Mouse (Mus musculus): ENCODE data around the gene Gas2l2. TPM values are rescaled to one million over a fixed set of nuclear protein-coding genes. Genes with fewer than 3 reads are reported as not detected.

The Gas2l2 gene
- total and polyA plus RNA-seq, 2 experiments: not detected

DNA sequence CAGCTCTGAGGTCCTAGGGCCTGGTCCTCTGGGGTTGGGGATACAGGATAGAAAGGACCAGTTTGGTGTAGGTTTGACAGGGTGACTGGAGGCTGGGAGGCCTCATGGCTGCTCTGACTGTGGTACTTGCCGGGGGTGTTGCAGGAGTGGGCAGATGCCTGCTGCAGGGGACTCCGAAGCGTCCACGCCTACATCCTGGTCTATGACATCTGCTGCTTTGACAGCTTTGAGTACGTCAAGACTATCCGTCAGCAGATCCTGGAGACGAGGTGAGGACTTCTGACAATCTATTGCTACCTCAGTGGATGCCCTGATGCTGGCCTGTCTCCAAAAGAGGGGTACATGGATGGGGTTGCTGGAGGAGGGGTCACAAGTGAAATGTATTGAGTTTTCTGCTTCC is 11.5 kb downstream of the Gas2l2 start:
- Histone ChIP-seq H3K4me1 (ENCODE audit: control insufficient read depth, insufficient read depth, low read length) (no peaks in the 10 kb centered on the region), H3K36me3 (ENCODE audit: control insufficient read depth, insufficient read depth, low read length) (no peaks in the 10 kb centered on the region), H3K27ac (replicated peaks; ENCODE audit: insufficient read depth, low read depth, low read length) (no peak overlapping the region), H3K9ac (ENCODE audit: low read depth, low read length) (no peak overlapping the region), H3K27me3 (ENCODE audit: control insufficient read depth, insufficient read depth, low read length) (peaks cover 12% of the 10 kb centered on the region), H3K79me2 (ENCODE audit: control insufficient read depth, insufficient read depth, low read length) (no peaks in the 10 kb centered on the region), H3K4me3 (ENCODE audit: insufficient read depth, low read depth, low read length) (no peak overlapping the region)
- no peak for DNase-seq (ENCODE audit: extremely low read depth, low read depth, low spot score)
- TF ChIP-seq CTCF (IDR thresholded peaks at IDR 0.05; ENCODE audit: low read depth, low read length) (no peak), POLR2A (IDR thresholded peaks at IDR 0.05; ENCODE audit: extremely low read depth, insufficient read depth, low read length) (no peak)
- 81% methylated on average over 7 of the region's 7 CpGs for WGBS

DNA sequence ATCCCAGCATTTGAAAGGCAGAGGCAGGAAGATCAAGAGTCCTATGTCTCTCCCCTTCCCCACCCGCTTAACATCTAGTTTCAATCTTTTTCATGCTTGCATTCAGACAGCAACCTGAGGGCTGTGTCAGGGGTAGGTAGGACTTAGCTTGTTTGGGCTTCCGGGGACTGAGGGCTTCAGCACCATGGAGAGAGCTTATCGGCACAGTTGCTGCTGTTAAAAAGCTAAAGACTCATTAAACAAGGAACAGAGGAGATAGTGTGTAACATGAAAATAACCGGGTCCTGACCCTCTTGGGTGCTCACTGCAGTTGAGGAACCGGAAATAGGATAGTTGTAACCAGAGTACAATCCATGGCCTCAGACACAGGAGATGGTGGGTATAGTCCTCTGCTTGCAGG is 12.2 kb downstream of the Gas2l2 start:
- 8% methylated on average over 5 of the region's 5 CpGs for WGBS
- Histone ChIP-seq H3K27me3 (ENCODE audit: control insufficient read depth, insufficient read depth, low read length) (peaks cover 12% of the 10 kb centered on the region), H3K9ac (ENCODE audit: low read depth, low read length) (no peak overlapping the region), H3K4me3 (ENCODE audit: insufficient read depth, low read depth, low read length) (no peak overlapping the region), H3K79me2 (ENCODE audit: control insufficient read depth, insufficient read depth, low read length) (no peaks in the 10 kb centered on the region), H3K36me3 (ENCODE audit: control insufficient read depth, insufficient read depth, low read length) (no peaks in the 10 kb centered on the region), H3K27ac (replicated peaks; ENCODE audit: insufficient read depth, low read depth, low read length) (no peak overlapping the region), H3K4me1 (ENCODE audit: control insufficient read depth, insufficient read depth, low read length) (no peaks in the 10 kb centered on the region)
- DNase-seq (ENCODE audit: extremely low read depth, low read depth, low spot score): peak; percentile 34
- TF ChIP-seq CTCF (IDR thresholded peaks at IDR 0.05; ENCODE audit: low read depth, low read length) (no peak), POLR2A (IDR thresholded peaks at IDR 0.05; ENCODE audit: extremely low read depth, insufficient read depth, low read length) (no peak)

DNA sequence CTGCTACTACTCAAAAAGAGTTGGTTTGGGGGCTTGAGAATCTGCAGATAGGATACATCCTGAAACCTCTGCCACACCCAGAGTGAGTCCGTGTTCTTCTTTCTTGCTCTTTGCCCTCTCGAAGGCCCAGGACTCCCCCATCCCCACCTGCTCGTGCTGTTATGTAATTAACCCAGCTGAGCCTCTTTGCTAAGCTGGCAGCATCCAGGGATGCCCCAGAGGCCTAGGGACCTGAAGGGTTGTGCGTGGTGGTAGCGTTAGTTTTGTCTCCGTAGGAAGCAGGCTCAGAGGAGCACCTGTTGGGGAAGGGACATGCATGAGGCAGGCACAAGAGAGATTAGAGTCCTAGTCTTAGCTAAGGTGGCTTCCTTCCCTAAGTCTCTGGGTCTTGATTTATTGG is 18.7 kb downstream of the Gas2l2 start:
- Histone ChIP-seq H3K9ac (ENCODE audit: low read depth, low read length) (no peak overlapping the region), H3K27me3 (ENCODE audit: control insufficient read depth, insufficient read depth, low read length) (no peaks in the 10 kb centered on the region), H3K36me3 (ENCODE audit: control insufficient read depth, insufficient read depth, low read length) (no peaks in the 10 kb centered on the region), H3K79me2 (ENCODE audit: control insufficient read depth, insufficient read depth, low read length) (no peaks in the 10 kb centered on the region), H3K4me3 (ENCODE audit: insufficient read depth, low read depth, low read length) (no peak overlapping the region), H3K4me1 (ENCODE audit: control insufficient read depth, insufficient read depth, low read length) (peaks cover 2% of the 10 kb centered on the region; the same call in 1 of the 2 replicates), H3K27ac (replicated peaks; ENCODE audit: insufficient read depth, low read depth, low read length) (no peak overlapping the region)
- TF ChIP-seq POLR2A (IDR thresholded peaks at IDR 0.05; ENCODE audit: extremely low read depth, insufficient read depth, low read length): no peak
- TF ChIP-seq CTCF (IDR thresholded peaks at IDR 0.05; ENCODE audit: low read depth, low read length): no peak
- DNase-seq (ENCODE audit: extremely low read depth, low read depth, low spot score): no peak
- WGBS: 66% methylated on average over 6 of the region's 6 CpGs

DNA sequence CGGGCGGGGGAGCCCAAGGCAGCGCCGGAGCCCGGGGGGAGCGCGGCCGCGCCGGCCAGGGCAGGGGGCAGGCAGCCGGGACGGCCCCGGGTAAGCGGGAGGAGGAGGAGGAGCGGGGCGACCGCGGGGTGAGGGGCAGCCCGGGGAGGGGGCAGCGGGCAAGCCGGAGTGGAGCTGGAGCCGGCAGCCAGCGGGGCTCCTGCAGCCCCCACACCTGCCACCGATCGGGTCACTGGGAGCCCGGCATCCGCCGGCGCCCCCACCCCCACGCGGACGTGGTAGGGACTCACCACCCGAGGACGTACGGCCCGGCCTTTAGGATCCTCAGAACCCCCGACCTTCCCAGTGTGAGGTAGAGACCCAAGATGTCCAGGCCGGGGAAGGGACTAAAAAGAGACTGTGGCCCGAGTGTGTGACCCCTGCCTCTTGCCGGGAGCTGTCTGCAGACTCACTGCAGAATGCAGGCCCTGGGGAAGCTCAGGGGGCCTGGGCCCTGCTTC is 19.4 kb downstream of the Gas2l2 start:
- TF ChIP-seq POLR2A (IDR thresholded peaks at IDR 0.05; ENCODE audit: extremely low read depth, insufficient read depth, low read length) (no peak), CTCF (IDR thresholded peaks at IDR 0.05; ENCODE audit: low read depth, low read length) (no peak)
- no peak for DNase-seq (ENCODE audit: extremely low read depth, low read depth, low spot score)
- H3K4me3 ChIP-seq (ENCODE audit: insufficient read depth, low read depth, low read length): peak overlapping the region; percentile 45; the same call in 1 of the 2 replicates

DNA sequence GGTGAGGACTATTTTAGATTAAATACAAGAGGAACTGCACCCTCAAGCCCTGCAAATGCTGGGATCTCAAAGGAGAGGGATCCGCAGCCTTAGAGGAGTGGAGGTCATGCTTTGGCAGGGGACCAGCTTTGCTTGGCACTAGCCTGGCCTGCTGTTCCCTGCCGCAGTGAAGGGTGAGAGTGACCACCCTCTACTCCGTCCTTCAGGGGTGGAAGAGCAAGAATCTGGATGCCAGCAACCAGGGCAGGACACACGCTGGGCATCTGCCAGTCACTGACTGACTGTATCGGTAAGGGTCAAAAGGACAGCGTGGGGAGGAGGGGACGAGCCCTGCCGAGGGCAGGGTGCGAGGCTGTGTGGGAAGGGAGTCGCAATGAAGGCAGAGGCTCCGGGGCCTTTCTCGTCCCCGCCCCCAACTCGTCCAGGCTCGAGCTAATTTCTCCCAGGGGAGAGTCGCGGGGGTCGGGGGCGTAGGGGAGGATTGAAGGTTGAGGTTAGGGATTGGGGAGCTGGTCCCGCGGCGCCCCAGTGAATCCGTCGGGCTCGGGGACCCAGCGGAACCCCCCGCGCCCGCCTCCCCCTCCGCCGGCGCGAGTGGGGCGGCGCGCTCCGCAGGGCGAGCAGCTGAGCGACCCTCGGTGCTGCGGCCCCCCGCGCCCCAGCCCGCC is 20.0 kb downstream of the Gas2l2 start, which contains the start of gene Rasl10b:
Gene Rasl10b (plus strand): TSS at position 51 of the 668 bp plus-strand sequence.
- Histone ChIP-seq H3K79me2 (ENCODE audit: control insufficient read depth, insufficient read depth, low read length) (no peaks in the 10 kb centered on the region), H3K4me3 (ENCODE audit: insufficient read depth, low read depth, low read length) (peak within 1 kb of the TSS; percentile 45; the same call in 1 of the 2 replicates), H3K27ac (replicated peaks; ENCODE audit: insufficient read depth, low read depth, low read length) (no peak within 1 kb of the TSS), H3K27me3 (ENCODE audit: control insufficient read depth, insufficient read depth, low read length) (no peaks in the 10 kb centered on the region), H3K9ac (ENCODE audit: low read depth, low read length) (peak within 1 kb of the TSS; percentile 37), H3K4me1 (ENCODE audit: control insufficient read depth, insufficient read depth, low read length) (peaks cover 2% of the 10 kb centered on the region; the same call in 1 of the 2 replicates), H3K36me3 (ENCODE audit: control insufficient read depth, insufficient read depth, low read length) (no peaks in the 10 kb centered on the region)
- 2% methylated on average over 24 of the region's 44 CpGs for WGBS
- DNase-seq (ENCODE audit: extremely low read depth, low read depth, low spot score): peak; percentile 75
- TF ChIP-seq POLR2A (IDR thresholded peaks at IDR 0.05; ENCODE audit: extremely low read depth, insufficient read depth, low read length) (no peak), CTCF (IDR thresholded peaks at IDR 0.05; ENCODE audit: low read depth, low read length) (no peak)

More for the DNA sequence above, 19.4 kb downstream of the Gas2l2 start:
- Histone ChIP-seq H3K27ac (replicated peaks; ENCODE audit: insufficient read depth, low read depth, low read length) (no peak overlapping the region), H3K79me2 (ENCODE audit: control insufficient read depth, insufficient read depth, low read length) (no peaks in the 10 kb centered on the region), H3K9ac (ENCODE audit: low read depth, low read length) (peak overlapping the region; percentile 37), H3K4me1 (ENCODE audit: control insufficient read depth, insufficient read depth, low read length) (peaks cover 2% of the 10 kb centered on the region; the same call in 1 of the 2 replicates), H3K27me3 (ENCODE audit: control insufficient read depth, insufficient read depth, low read length) (no peaks in the 10 kb centered on the region), H3K36me3 (ENCODE audit: control insufficient read depth, insufficient read depth, low read length) (no peaks in the 10 kb centered on the region)
- 10% methylated on average over 25 of the region's 40 CpGs for WGBS

DNA sequence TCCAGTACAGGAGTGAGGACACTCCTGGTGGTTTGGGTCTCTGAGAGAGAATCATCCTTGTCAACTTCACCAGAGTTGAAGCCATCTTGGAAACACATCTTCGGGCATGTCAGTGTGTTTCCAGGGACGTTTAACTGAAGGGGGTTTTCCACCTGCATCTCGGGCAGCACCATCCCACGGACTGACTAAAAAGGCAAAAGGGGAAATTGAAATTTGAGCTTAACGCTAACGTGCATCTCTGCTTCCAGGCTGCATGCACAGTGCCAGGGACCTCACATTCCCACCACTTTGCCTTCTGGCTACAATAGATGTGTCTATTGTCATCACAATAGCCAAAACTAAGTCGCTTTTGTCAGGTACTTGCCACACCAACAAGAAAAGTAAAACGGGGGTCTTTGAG is 21.0 kb downstream of the Gas2l2 start:
- no peaks in the 10 kb centered on the region for H3K36me3 ChIP-seq (ENCODE audit: control insufficient read depth, insufficient read depth, low read length)
- TF ChIP-seq POLR2A (IDR thresholded peaks at IDR 0.05; ENCODE audit: extremely low read depth, insufficient read depth, low read length) (no peak), CTCF (IDR thresholded peaks at IDR 0.05; ENCODE audit: low read depth, low read length) (no peak)
- 62% methylated on average over 8 of the region's 8 CpGs for WGBS
- peaks cover 2% of the 10 kb centered on the region; the same call in 1 of the 2 replicates for H3K4me1 ChIP-seq (ENCODE audit: control insufficient read depth, insufficient read depth, low read length)
- no peaks in the 10 kb centered on the region for H3K27me3 ChIP-seq (ENCODE audit: control insufficient read depth, insufficient read depth, low read length)
- H3K27ac ChIP-seq (replicated peaks; ENCODE audit: insufficient read depth, low read depth, low read length): no peak overlapping the region
- H3K79me2 ChIP-seq (ENCODE audit: control insufficient read depth, insufficient read depth, low read length): no peaks in the 10 kb centered on the region
- no peak for DNase-seq (ENCODE audit: extremely low read depth, low read depth, low spot score)
- no peak overlapping the region for H3K9ac ChIP-seq (ENCODE audit: low read depth, low read length)
- no peak overlapping the region for H3K4me3 ChIP-seq (ENCODE audit: insufficient read depth, low read depth, low read length)

Measured in liver, adult 2 months (tissue).